Mouse (Mus musculus) ES-CJ7 (cell line): Measurements from ENCODE around the gene Pdss2.

Experiments used
- DNase-seq: peaks from one replicate; pipeline ENCODE4 v3.0.0; 2011; ENCODE audit warnings: low read depth, low spot score

The Pdss2 gene

GRCm38 (mm10) chr10:43435757-43436156 is 214.5 kb downstream of the Pdss2 start:
- peak; percentile 33 for DNase-seq

DNA sequence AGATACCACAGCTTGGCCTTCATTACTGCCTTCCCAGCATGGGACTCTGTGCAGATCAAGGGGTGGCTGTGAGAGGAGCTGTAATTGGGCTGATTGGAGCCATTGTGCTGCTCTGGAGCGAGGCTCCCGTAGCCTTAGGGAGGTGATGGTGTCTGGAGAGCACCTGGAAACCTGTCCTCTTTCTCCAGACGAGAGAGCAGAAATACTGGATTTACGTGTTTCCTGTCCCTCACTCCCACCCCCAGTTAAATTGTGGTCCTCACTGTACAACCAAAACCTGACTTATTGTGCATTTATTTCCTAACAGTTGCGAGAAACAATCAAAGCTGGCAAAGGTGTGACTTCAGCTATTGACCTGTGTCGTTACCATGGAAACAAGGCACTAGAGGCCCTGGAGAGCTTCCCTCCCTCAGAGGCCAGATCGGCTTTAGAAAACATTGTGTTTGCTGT is 218.2 kb downstream of the Pdss2 start:
- DNase-seq: peak; percentile 63

DNA sequence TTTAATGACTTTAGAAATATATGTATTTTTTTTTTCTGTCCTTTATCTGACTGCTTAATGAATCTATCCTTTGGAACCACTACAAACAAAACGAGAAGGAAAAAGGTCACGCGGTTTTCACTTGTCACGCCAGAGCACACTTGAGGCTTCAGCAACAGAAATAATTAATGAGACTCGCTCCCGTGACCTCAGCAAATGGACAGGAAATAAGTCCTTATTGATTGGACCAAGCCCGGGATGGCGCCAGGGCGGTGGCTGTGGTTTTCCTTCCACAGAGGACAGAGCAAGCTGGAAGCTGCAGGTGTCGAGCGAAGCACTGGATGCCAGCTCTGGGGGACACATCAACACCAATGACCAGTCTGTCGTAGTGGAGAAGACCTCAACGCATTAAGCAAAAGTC is 218.8 kb downstream of the Pdss2 start:
- DNase-seq: no peak

- DNase-seq: no peak
These were observed 219.9 kb downstream of the Pdss2 start for GRCm38 (mm10) chr10:43440981-43441740.

DNA sequence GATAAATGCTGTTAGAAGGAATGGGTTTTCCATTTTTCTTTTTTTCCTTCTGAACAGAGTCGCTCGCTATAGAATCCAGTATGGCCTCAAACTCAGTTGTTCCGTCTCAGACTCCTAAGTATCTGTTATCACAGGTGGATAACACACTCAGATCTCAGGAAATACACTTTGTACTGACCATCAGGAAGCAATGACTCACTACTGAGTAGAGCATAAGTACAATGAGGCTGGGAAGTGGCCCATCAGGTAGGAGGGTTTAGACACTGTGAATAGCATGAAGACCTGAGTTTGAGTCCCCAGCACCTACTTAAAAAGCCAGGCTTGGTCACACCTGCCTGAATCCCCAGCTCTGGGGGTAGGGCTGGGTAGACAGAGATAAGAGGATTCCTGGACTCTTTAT is 227.4 kb downstream of the Pdss2 start:
- no peak for DNase-seq

DNA sequence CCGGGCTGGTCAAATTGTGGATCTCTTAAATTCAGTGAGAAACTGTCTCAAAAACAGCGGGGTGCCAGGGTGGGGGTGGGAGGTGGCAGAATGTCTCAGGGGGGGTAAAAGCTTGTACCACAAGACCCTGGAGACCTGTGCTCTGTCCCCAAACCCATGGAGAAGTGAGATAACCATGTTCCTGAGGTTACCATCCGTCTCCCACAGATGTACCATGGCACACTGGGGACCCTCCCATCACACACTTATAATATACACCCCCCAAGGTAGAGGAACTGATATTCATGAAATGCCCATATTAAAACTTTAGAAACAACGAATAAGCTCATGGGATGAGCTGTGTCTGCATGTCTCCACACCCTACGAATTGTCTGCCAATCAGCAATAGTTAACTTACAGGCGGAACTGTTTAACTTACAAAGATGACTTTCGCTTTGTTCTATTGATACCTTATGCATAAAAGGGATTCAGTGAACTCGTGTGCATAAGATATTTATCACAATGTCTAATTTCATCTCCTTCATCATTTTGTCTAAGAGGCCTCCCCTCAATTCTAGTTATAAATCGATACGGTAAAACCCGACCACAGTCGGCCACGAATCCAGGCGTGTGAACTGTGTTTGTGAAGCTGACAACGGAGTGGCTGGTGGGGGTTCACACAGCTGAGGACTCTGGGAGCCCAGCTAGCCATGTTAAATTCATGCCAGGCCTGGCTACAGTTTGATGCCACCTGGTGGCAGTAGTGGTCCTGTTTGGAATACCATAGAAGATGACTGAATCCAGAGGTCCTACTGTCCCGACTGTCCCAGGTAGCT is 230.8 kb downstream of the Pdss2 start:
- peak; percentile 84 for DNase-seq

DNA sequence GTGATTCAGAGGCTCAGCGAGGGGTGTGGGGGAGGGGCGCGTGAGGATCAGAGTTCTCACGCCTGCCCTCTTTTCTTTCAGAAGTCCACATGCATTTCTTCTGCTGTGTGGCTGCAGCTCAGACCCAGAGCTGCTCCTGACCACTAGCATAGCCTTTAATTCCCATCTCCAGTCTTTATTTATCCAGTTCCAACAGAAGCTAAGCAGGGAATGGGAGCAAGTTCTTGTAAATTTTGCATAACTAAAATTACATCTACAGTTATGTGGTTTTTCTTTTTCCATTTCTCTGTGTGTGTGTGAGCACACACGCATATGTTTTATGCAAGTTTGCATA is 231.3 kb downstream of the Pdss2 start:
- DNase-seq: no peak

DNA sequence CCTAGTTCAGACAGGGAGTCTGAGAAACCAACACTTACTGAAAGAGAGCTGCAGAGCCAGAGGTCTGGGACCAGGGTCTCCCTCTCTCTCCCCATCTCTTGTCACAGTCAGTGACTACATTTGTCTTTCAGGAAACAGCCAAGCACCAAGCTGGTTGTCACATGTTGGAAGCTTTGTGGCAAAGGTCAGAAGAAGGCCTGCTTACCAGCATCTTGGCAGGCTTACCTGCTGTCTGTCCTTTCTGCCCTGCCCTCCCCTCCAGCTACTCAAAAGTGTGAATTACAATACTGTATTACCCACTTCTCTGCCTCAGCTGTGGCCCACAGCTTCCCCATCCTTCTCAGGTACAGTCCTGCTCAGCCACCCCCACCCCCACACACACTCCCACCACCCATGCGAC is 232.9 kb downstream of the Pdss2 start:
- DNase-seq: no peak

GRCm38 (mm10) chr10:43454671-43455070 is 233.4 kb downstream of the Pdss2 start:
- no peak for DNase-seq

DNA sequence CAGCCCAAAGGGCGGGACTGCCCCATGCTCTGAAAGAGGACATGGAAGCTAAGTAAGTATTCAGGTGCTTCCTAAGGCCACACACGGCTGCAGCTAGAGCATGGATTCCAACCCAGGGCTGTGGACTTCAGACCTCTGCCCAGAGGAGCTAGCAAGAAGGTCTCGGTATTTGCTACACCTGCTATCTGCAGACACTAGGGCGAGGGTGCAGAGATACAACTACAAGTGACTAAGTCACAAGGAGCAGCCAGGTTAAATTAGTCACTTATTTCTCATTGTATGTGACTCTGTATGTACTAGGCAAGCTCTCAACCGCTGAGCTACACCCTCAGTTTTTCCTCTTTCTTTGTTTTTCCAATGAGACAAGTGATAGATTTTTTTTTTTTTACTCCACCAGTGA is 241.5 kb downstream of the Pdss2 start:
- DNase-seq: peak; percentile 23

DNA sequence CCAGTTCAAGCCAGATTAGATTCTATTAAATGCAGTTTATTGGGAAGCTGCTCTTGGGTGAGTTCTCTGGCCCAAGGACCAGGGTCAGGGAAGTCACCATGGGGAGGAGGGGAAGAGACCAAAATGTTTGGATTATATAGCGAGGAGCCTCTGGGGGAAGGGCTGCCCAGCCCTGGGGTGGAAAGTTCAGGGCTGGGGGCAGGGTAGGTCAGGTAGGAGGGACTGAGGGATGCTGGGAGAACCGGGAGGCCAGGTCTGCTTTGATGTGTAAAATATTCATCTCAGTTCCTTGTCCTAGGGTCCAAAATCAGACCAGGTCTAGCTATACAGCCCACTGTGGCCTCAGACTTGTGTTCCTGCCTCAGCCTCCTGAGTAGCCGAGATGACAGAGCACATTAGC is 241.9 kb downstream of the Pdss2 start:
- DNase-seq: peak; percentile 18

GRCm38 (mm10) chr10:43466223-43466622 is 244.9 kb downstream of the Pdss2 start:
- peak; percentile 45 for DNase-seq

GRCm38 (mm10) chr10:43467659-43468058 is 246.4 kb downstream of the Pdss2 start:
- peak; percentile 51 for DNase-seq

DNA sequence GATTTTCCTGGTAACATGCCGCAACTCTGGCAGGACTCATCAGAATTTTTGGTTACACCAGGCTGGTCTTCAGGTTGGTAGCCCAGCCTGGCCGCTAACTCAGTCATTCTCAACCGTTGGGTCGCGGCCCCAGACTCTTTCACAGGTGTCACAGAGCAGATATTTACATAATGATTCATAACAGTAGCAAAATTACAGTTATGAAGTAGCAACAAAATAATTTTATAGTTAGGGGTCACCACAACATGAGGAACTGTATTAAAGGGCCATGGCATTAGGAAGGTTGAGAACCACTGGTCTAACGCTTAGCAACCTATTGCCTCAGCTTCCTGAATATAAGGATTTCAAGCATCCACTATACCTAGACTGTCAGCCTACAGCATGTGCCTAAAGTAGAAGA is 247.0 kb downstream of the Pdss2 start:
- no peak for DNase-seq

- DNase-seq: peak; percentile 64
These were observed 254.1 kb downstream of the Pdss2 start for GRCm38 (mm10) chr10:43475376-43475775.

DNA sequence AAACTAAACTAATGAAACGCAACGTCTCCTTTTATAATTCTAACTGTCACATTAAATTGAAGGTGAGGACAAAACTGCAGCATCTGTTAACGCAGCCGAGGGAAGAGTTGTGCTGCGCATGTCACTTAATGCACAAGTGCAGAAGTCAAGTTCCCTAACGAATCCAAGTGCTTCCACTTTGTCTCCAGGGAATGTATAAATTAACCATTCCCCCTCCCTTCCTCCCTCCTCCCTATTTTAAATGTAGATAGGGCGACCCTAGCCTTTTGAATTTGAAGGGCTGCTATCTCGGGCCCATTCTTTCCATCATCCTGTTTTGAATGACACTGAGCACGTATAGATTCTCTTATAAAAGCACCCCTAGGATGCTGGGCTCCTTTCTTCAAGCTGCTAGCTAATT is 256.2 kb downstream of the Pdss2 start:
- DNase-seq: peak; percentile 96

- peak; percentile 66 for DNase-seq
These were observed 256.8 kb downstream of the Pdss2 start for GRCm38 (mm10) chr10:43477865-43478681.

DNA sequence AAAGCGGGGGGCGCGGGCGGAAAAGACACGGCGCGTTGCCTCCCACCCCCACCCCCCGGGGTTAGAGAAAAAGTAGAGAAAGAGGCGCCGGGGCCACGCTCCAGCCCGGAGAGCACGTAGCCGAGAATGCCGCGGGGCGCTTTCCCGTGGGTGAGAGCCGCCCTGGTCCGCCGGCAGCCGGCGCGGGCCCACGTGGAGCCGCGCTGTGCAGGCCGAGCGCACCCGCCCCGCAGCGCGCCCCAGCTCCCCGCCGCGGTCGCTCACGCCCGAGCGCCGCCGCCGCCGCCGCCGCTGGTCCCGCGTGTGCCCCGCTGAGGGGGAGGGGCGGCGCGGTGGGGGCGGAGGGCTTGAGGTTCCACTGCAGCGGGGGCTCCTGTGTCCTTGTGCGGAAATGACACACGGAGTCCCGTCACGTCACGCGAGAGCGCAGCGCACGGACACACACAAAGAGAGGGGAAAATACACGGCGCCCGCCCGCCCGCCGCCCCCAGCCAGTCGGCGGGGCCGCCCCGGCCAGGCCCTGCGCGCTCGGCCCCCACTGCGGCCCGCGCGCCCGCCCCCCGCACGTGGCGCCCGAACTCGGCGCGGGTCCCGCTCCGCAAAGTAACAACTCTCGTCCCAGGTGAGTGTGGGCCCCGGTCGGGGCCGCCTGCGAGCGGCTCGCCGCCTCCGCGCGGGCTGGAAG is 257.6 kb downstream of the Pdss2 start, which contains the start of gene Bend3:
Bend3 (plus strand) TSS at position 81 of the 685 bp plus-strand sequence.
- peak; percentile 72 for DNase-seq

DNA sequence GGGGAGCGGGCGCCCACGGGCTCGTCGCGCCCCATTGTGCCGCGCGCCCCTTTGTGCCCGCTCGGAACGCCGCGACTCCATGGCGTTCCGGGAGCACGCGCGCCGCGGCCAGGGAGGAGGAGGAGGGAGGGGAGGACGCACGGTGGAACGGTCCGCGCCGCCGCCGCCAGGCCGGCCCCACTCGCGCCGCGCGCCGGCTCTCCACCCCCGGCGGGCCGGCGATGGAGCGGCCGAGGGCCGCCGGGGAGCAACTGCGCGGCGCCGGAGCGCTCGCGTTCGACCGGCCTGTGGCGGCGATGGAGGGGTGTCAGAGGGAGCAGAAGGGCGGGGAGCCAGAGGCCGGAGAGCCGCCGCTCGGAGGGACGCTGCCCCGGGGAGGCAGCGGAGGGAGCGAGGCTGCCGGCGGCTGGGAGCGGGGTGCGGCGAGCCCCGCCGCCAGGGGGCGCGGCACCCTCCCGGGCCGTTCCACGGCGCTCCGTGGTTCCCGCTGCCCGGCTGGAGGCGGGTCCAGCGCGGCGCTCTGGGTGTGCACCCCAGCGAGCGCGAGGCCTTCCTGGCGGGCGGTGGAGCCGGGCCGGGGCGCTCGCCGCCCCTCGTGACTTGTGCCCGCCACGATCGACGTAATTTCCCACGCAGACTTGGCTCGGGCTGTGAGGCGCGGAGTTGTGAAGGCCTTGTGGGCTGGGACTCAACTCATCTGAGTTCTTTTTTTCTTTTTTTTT is 258.3 kb downstream of the Pdss2 start:
- peak; percentile 58 for DNase-seq

- no peak for DNase-seq
These were observed 259.1 kb downstream of the Pdss2 start for GRCm38 (mm10) chr10:43480227-43480849.
